8 mouse cellular contexts compared by ENCODE assay signal in genomic region chr19:27429281-27429680, GRCm38 (mm10). TPM values are rescaled to one million over a fixed set of nuclear protein-coding genes. Genes with fewer than 3 reads are reported as not detected.
DNase-seq lines count a peak whose midpoint lies in the region; ATAC-seq and TF ChIP-seq lines count a peak whose summit lies in the region.

No protein-coding gene starts in this region.

- peak overlapping the region; percentile 83 for H3K4me3 ChIP-seq in thymus, adult 2 months (ENCODE audit: control insufficient read depth, insufficient read depth, low read length)
- H3K4me3 ChIP-seq in liver, embryonic 15.5 days (replicated peaks) = peak overlapping the region; percentile 92

- peak overlapping the region; percentile 59 for H3K9ac ChIP-seq in liver, embryonic 15.5 days

- H3K9me3 ChIP-seq in liver, embryonic 15.5 days (replicated peaks) = no peaks in the 10 kb centered on the region

- TF ChIP-seq POLR2A in thymus, adult 2 months (IDR thresholded peaks at IDR 0.05; ENCODE audit: control insufficient read depth, extremely low read depth, insufficient read depth, low read length, poor library complexity) = no peak

- no peak for TF ChIP-seq CTCF in thymus, adult 2 months (IDR thresholded peaks at IDR 0.05; ENCODE audit: borderline replicate concordance, control insufficient read depth, extremely low read depth, insufficient read depth, low read length, poor library complexity)

- peaks cover 12% of the 10 kb centered on the region for H3K36me3 ChIP-seq in thymus, adult 2 months (ENCODE audit: control insufficient read depth, insufficient read depth, low read length)
- H3K36me3 ChIP-seq in liver, embryonic 15.5 days (replicated peaks) = peaks cover 18% of the 10 kb centered on the region

- H3K4me2 ChIP-seq in liver, embryonic 15.5 days = peak overlapping the region; percentile 87

- no peaks in the 10 kb centered on the region for H3K27me3 ChIP-seq in thymus, adult 2 months (ENCODE audit: control insufficient read depth, insufficient read depth, low read length)
- H3K27me3 ChIP-seq in liver, embryonic 15.5 days = no peaks in the 10 kb centered on the region

- DNase-seq in adrenal gland, postnatal 10 days = peak; percentile 24
- DNase-seq in adrenal gland, postnatal 25 days = no peak
- DNase-seq in thymus, adult 2 months = no peak
- no peak for DNase-seq in thymus, postnatal 10 days (ENCODE audit: low spot score in 2 of 2)
- DNase-seq in natural killer cell, adult 2 months (ENCODE audit: low spot score in 2 of 2) = no peak
- DNase-seq in thymus, postnatal 36 days = no peak

- H3K27ac ChIP-seq in thymus, adult 2 months (ENCODE audit: control insufficient read depth, insufficient read depth, low read length) = no peak overlapping the region
- peak overlapping the region; percentile 61; the same call in 1 of the 2 replicates for H3K27ac ChIP-seq in liver, embryonic 15.5 days (replicated peaks)

- WGBS in thymus, adult 2 months = under 1% methylated on average over 16 of the region's 16 CpGs
- WGBS in liver, embryonic 15.5 days (ENCODE audit: insufficient replicate concordance) = 0% methylated on average over 16 of the region's 16 CpGs

- no peak; the same call in none of the 2 replicates for ATAC-seq in liver, embryonic 15.5 days (ENCODE audit: insufficient read depth)
- ATAC-seq in cerebellum, adult (ENCODE audit: insufficient number of reproducible peaks, low FRiP score, low TSS enrichment) = no peak

- peaks cover 8% of the 10 kb centered on the region for H3K4me1 ChIP-seq in thymus, adult 2 months (replicated peaks; ENCODE audit: control insufficient read depth, insufficient read depth, low read length)
- H3K4me1 ChIP-seq in liver, embryonic 15.5 days (replicated peaks) = peaks cover 30% of the 10 kb centered on the region

RNA-seq across cellular contexts. Expression of gene Pum3, which starts 0.3 kb away (rescaled TPM):
- total RNA-seq in adrenal gland, postnatal 10 days (2021) = 10 to 100 TPM; 79.5 to 80.5 TPM
- 80.2 and 91.7 TPM in 2 replicates for total RNA-seq in adrenal gland, postnatal 25 days (2021)
- 16.2 and 20.3 TPM in 2 replicates for polyA plus RNA-seq in thymus, adult 2 months (2012; rRNA removed)
- 23.9 and 32.2 TPM in 2 replicates for polyA plus RNA-seq in liver, embryonic 15.5 days (2015; fragmentation: Nextera tagmentation; extraction: Ambion mirVana)
